In the genomic region with DNA sequence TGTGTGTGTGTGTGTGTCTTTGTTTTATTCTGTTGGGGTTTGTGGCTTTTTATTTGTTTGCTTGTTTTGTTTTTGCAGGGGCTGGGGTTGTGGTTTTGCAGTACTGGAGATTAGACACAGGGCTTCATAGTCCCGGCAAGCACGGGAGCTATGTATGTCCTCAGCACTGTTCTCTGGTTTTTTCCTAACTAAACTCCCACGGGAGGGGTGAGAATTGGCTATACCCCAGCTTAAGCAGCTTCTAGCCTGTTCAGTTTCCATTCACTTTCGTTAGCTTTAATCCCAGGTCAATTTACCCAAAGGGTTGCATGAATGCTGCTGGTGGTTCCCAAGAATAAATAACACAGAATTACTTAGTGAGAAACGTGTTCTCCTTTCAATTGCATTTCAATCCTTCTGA, we compare ENCODE assay signal across 27 mouse cellular contexts.
DNase-seq lines count a peak whose midpoint lies in the region; ATAC-seq and TF ChIP-seq lines count a peak whose summit lies in the region.
"Had no signal": no experiment of that assay in that cellular context is flagged by ENCODE, and none has a peak within 500 bp of the region (broad histone marks: within the 10 kb centered on the region; RNA-seq: fewer than 3 reads in every experiment).

No protein-coding gene starts in this region.

- H3K27me3 ChIP-seq in forebrain, embryonic 16.5 days (replicated peaks; ENCODE audit: control insufficient read depth, insufficient read depth, low read length): no peaks in the 10 kb centered on the region
- H3K27me3 ChIP-seq in forebrain, embryonic 15.5 days: no peaks in the 10 kb centered on the region
- no peaks in the 10 kb centered on the region for H3K27me3 ChIP-seq in midbrain, embryonic 13.5 days
- peaks cover 26% of the 10 kb centered on the region for H3K27me3 ChIP-seq in midbrain, embryonic 10.5 days (ENCODE audit: low read depth, poor library complexity, severe bottlenecking)
- H3K27me3 ChIP-seq in midbrain, embryonic 16.5 days (ENCODE audit: control insufficient read depth, insufficient read depth, low read depth, low read length): no peaks in the 10 kb centered on the region; the same call in 1 of the 2 replicates
- H3K27me3 ChIP-seq: forebrain, embryonic 12.5 days; heart, embryonic 13.5 days; hindbrain, embryonic 12.5 days; hindbrain, embryonic 15.5 days; intestine, embryonic 15.5 days had no signal

- no peak overlapping the region for H3K9ac ChIP-seq in forebrain, embryonic 16.5 days (replicated peaks; ENCODE audit: low read depth, low read length)
- no peak overlapping the region for H3K9ac ChIP-seq in forebrain, embryonic 15.5 days (replicated peaks)
- no peak overlapping the region for H3K9ac ChIP-seq in midbrain, embryonic 13.5 days (replicated peaks)
- no peak overlapping the region for H3K9ac ChIP-seq in midbrain, embryonic 16.5 days (ENCODE audit: low read depth, low read length)
- H3K9ac ChIP-seq: embryonic facial prominence, embryonic 12.5 days; forebrain, embryonic 12.5 days; forebrain, postnatal 0 days; heart, embryonic 13.5 days; hindbrain, embryonic 12.5 days; hindbrain, embryonic 15.5 days; intestine, embryonic 15.5 days had no signal

- no peaks in the 10 kb centered on the region for H3K9me3 ChIP-seq in forebrain, embryonic 16.5 days (ENCODE audit: control insufficient read depth, low read length)
- H3K9me3 ChIP-seq in forebrain, embryonic 15.5 days: no peaks in the 10 kb centered on the region
- no peaks in the 10 kb centered on the region for H3K9me3 ChIP-seq in midbrain, embryonic 13.5 days
- no peaks in the 10 kb centered on the region for H3K9me3 ChIP-seq in midbrain, embryonic 10.5 days (replicated peaks)
- no peaks in the 10 kb centered on the region for H3K9me3 ChIP-seq in midbrain, embryonic 16.5 days (replicated peaks; ENCODE audit: control insufficient read depth, low read length, poor library complexity, severe bottlenecking)
- H3K9me3 ChIP-seq: embryonic facial prominence, embryonic 12.5 days; forebrain, embryonic 12.5 days; heart, embryonic 10.5 days; heart, embryonic 13.5 days; hindbrain, embryonic 12.5 days; hindbrain, embryonic 15.5 days; intestine, embryonic 15.5 days had no signal

- no peak overlapping the region for H3K27ac ChIP-seq in forebrain, embryonic 16.5 days (ENCODE audit: low read length)
- no peak overlapping the region for H3K27ac ChIP-seq in forebrain, embryonic 15.5 days (replicated peaks)
- no peak overlapping the region for H3K27ac ChIP-seq in midbrain, embryonic 13.5 days
- no peak overlapping the region for H3K27ac ChIP-seq in midbrain, embryonic 10.5 days (replicated peaks)
- no peak overlapping the region for H3K27ac ChIP-seq in midbrain, embryonic 16.5 days (ENCODE audit: low read length)
- H3K27ac ChIP-seq: embryonic facial prominence, embryonic 12.5 days; forebrain, embryonic 12.5 days; heart, adult 2 months; heart, embryonic 10.5 days; heart, embryonic 13.5 days; hindbrain, embryonic 12.5 days; hindbrain, embryonic 15.5 days; intestine, embryonic 15.5 days had no signal

- TF ChIP-seq POLR2A in brain, embryonic 14.5 days (IDR thresholded peaks at IDR 0.05; ENCODE audit: borderline replicate concordance, extremely low read depth, insufficient read depth, insufficient read length, poor library complexity, severe bottlenecking): no peak

- no peak overlapping the region for H3K4me2 ChIP-seq in forebrain, embryonic 16.5 days (ENCODE audit: low read length)
- no peak overlapping the region for H3K4me2 ChIP-seq in forebrain, embryonic 15.5 days (replicated peaks)
- no peak overlapping the region for H3K4me2 ChIP-seq in midbrain, embryonic 13.5 days (replicated peaks)
- no peak overlapping the region for H3K4me2 ChIP-seq in midbrain, embryonic 16.5 days (ENCODE audit: low read length)
- H3K4me2 ChIP-seq: embryonic facial prominence, embryonic 12.5 days; forebrain, embryonic 12.5 days; heart, embryonic 13.5 days; hindbrain, embryonic 12.5 days; hindbrain, embryonic 15.5 days; intestine, embryonic 15.5 days had no signal

- H3K4me3 ChIP-seq in forebrain, embryonic 16.5 days (replicated peaks; ENCODE audit: low read length): no peak overlapping the region
- H3K4me3 ChIP-seq in forebrain, embryonic 15.5 days: no peak overlapping the region
- no peak overlapping the region for H3K4me3 ChIP-seq in midbrain, embryonic 13.5 days (replicated peaks)
- no peak overlapping the region for H3K4me3 ChIP-seq in midbrain, embryonic 10.5 days
- H3K4me3 ChIP-seq in midbrain, embryonic 16.5 days (ENCODE audit: low read depth, low read length): no peak overlapping the region
- H3K4me3 ChIP-seq: embryonic facial prominence, embryonic 12.5 days; erythroblast, embryonic 14.5 days; forebrain, embryonic 12.5 days; heart, adult 2 months; heart, embryonic 10.5 days; heart, embryonic 13.5 days; hindbrain, embryonic 12.5 days; hindbrain, embryonic 15.5 days; intestine, embryonic 15.5 days had no signal

- H3K4me1 ChIP-seq in forebrain, embryonic 16.5 days (replicated peaks; ENCODE audit: control insufficient read depth, insufficient read depth, low read length): no peaks in the 10 kb centered on the region
- no peaks in the 10 kb centered on the region for H3K4me1 ChIP-seq in forebrain, embryonic 15.5 days
- H3K4me1 ChIP-seq in midbrain, embryonic 13.5 days (replicated peaks): peaks cover 24% of the 10 kb centered on the region
- peaks cover 44% of the 10 kb centered on the region for H3K4me1 ChIP-seq in midbrain, embryonic 10.5 days
- 0 out of 2 replicates have a peak, but pooled peaks cover 4% of the 10 kb centered on the region for H3K4me1 ChIP-seq in midbrain, embryonic 16.5 days (ENCODE audit: control insufficient read depth, insufficient read depth, low read length)
- H3K4me1 ChIP-seq: embryonic facial prominence, embryonic 12.5 days; intestine, embryonic 15.5 days had no signal

- no peak for TF ChIP-seq CTCF in brain, embryonic 14.5 days (IDR thresholded peaks at IDR 0.05; ENCODE audit: borderline replicate concordance, extremely low read depth, insufficient read depth, insufficient read length)

- 22% methylated on average over 5 of the region's 5 CpGs for WGBS in forebrain, embryonic 16.5 days
- WGBS in forebrain, embryonic 15.5 days: 17% methylated on average over 5 of the region's 5 CpGs
- WGBS in midbrain, embryonic 13.5 days: 20% methylated on average over 5 of the region's 5 CpGs
- WGBS in midbrain, embryonic 10.5 days: 33% methylated on average over 5 of the region's 5 CpGs
- WGBS in midbrain, embryonic 16.5 days: 16% methylated on average over 5 of the region's 5 CpGs

- 0 out of 2 replicates have a peak, but pooled peaks have one; percentile 33 for ATAC-seq in forebrain, embryonic 16.5 days
- no peak for ATAC-seq in forebrain, embryonic 15.5 days (replicated peaks)
- ATAC-seq in midbrain, embryonic 13.5 days: peak; percentile 53
- ATAC-seq in midbrain, embryonic 16.5 days: peak; percentile 46; the same call in 1 of the 2 replicates
- ATAC-seq: activated CD4-positive, CD25-positive, alpha-beta regulatory T cell, adult 4 months; forebrain, postnatal 0 days; intestine, embryonic 15.5 days had no signal

- no peaks in the 10 kb centered on the region for H3K36me3 ChIP-seq in forebrain, embryonic 16.5 days (ENCODE audit: control insufficient read depth, insufficient read depth)
- no peaks in the 10 kb centered on the region for H3K36me3 ChIP-seq in forebrain, embryonic 15.5 days
- no peaks in the 10 kb centered on the region for H3K36me3 ChIP-seq in midbrain, embryonic 13.5 days
- no peaks in the 10 kb centered on the region for H3K36me3 ChIP-seq in midbrain, embryonic 10.5 days
- H3K36me3 ChIP-seq in midbrain, embryonic 16.5 days (ENCODE audit: control insufficient read depth, insufficient read depth, low read length): no peaks in the 10 kb centered on the region
- H3K36me3 ChIP-seq: embryonic facial prominence, embryonic 12.5 days; forebrain, embryonic 12.5 days; heart, embryonic 10.5 days; heart, embryonic 13.5 days; hindbrain, embryonic 12.5 days; hindbrain, embryonic 15.5 days; intestine, embryonic 15.5 days had no signal

- DNase-seq in midbrain, embryonic 10.5 days (ENCODE audit: low spot score): no peak
- DNase-seq in brain, embryonic 14.5 days (ENCODE audit: low read depth): peak; percentile 61
- DNase-seq in gastrocnemius, postnatal 36 days: no peak
- DNase-seq: adrenal gland, adult 2 months; adrenal gland, postnatal 25 days; cerebellum, adult 18-20 months; cerebellum, adult 9-10 months; cerebellum, postnatal 14 days; forebrain, postnatal 0 days; gastrocnemius, postnatal 25 days; heart, adult 2 months; heart, postnatal 14 days; heart, postnatal 4 days; kidney, adult 11 months had no signal

- intact Hi-C loops in gastrocnemius, postnatal 36 days (cut with DNase I): no loop called here
